Mouse (Mus musculus) gastrocnemius, adult 8-10 months (tissue): ENCODE results near the gene Cadm2. TPM values are rescaled to one million over a fixed set of nuclear protein-coding genes. Genes with fewer than 3 reads are reported as not detected.

Source experiments
- DNase-seq, 2 experiments: peaks; one replicate each; pipeline ENCODE4 v3.0.0; 2022; ENCODE audit warnings: low spot score in 2 of 2
- total RNA-seq, 4 experiments: library from RNA; stranded (reverse); gene quantifications; 2 replicates each; pipeline ENCODE4 v1.2.4; 2022

Gene Cadm2
- total RNA-seq, 4 experiments from 2014 or later = 0.09 to 2.5 (median 0.46) TPM

DNA sequence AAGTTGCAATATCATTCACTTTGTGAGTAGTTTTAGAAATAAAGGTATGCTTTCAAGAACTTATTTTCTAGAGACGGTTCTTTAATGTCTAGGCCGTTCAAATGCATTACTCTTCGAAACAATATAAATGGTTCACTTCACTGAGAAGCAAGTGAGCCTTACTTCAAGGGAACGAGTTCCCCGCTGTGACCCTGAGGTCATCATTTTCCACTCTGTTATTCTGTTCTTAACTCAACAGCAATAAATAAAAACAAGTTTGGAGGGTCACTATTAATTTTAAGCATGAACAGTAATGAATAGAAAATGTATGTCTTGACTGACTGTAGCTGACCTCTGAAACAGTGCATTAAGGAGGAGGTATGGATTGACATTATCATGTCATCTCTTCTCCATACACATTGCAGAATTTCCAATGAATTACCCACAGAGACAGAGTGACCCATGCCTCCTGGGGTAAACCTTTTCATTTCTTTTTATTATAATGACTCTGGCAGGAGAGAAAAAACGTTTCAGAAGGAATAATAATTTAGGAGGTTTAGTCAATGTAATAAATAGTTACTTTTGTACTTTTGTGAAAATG, 458.4 kb downstream of the Cadm2 start:
- DNase-seq = no peak

DNA sequence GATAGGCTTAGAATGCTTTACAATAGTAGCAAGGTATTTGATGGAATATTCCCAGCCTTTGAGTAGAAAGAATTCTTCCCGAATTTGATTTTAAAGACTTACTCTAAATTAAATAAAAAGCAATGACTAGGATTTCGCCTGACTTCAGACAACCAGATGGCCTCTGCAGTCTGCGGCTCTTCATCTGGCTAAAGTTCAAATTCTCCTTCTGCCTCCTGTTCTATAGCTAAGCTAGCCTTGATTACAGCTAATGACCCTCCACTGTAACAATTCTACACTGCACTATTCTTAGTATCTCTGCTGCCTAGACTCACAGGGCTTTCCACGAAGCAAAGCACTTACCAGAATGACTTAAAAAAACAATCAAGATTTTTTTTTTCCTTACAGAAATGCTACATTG, 495.9 kb downstream of the Cadm2 start:
- DNase-seq = no peak

DNA sequence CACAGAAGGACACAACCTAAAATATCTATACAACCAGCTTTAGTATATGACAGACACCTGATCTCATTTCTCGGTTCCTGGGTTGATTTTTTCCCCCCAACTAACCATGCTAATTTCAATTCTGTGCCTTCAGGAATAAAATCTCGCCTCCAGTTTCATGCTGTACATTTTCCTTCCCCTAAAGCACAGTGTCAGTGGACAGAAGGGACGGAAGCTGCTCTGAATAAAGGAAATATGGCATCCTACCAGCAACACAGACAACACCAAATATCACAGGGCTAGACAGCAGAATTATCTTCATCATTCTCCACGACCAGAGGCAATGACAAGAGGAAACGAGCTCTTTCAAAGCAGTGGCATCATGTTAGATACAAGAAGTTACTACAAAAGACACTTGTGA, 498.2 kb downstream of the Cadm2 start:
- no peak for DNase-seq

DNA sequence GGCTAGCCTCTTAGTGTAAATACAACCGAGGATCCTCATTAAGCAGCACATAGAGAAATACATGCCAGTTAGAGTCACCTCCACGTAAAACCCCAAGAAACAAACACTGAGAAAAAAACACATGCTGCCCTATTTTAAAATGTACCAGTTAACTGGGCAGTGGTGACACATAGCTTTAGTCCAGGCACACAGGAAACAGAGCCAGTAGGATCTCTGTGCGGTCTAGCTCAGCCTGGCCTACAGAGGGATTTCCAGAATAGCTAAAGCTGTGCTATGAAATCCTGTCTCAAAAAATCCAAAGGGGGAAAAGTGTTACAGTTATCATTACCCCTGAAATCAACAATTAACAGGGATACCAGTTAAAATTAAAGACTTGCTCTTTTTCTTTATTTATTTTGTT, 498.9 kb downstream of the Cadm2 start:
- no peak for DNase-seq

DNA sequence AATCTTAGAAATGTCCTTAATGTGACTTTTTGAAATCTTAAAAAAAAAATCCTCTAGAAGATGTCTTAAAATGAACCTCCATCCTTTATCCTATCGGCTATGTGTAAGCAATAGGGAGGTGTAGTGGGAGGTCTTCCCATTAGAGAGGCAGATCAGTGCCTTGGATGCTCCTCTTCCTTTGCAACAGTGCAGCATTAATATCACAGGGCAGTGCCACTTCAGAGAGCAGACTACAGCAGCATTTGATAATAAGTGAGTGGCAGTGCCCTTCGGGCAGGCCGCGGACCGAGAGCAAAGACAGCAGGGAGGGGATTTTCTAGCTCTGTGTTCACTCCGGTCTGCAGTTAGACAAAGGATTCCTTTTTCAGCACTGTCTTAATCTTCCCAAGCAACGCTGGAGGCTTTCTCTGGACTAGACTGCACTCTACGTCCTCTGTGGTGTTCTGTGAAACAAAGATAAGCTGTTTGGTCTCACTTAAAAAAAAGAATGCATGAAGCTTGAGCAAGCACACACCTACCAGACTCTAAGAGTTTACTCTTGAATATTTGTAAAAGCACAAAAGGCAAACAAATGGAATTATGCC, 514.1 kb downstream of the Cadm2 start:
- no peak for DNase-seq

DNA sequence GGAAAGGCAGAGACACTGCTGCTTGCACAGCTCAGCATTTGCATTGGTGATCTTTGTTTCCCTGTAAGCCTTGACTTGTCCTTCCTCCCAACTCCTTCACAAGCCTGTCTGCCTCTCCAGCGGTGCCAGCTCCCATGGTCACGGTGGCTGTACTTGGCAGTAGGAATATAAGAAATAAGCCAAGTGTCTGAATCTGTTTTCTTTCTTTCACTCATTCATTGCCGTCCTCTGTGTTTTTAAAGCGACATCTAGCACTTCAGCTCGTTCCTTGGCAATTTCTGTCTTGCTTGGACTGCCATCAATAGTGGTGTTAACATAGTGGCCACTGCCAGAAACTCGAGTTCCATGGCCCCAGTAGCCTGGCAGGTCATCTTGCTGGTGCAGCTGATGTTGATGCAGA, 524.0 kb downstream of the Cadm2 start:
- DNase-seq = no peak

DNA sequence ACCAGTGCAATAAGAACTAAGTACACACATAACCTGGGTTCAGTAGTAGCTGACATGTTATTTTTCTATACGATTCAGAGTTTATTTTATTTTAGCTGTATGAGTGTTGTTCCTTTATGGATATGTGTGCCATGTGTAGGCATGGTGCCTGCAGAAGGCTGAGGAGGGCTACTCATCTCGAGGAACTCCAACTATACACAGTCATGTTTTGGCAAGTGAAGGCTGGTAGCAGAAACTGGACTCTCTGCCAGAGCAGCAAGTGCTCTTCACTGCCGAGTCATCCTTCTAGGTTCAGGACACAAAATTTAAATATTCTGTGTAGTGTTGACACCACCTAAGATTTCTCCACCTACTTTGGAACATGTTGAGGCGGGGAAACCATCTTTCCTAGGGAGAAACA, 524.8 kb downstream of the Cadm2 start:
- no peak for DNase-seq

DNA sequence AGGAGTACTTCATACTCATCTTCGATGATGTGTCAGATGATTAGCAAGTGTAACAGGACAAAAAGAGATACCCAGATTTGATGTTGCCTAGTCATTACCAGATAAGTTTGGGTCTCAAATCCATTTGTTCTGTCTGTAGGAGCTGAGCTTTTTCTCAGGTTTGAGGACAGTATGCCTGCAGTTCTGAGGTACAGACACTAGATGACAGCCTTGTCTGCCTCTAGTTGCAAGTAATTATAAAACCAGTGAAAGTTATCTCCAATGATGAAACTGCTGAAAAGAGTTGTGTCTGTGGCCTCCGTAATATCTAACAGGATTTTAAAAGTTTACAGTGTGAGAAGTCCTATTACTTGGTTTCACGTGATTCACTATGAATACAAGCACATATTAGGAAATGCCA, 531.0 kb downstream of the Cadm2 start:
- DNase-seq = no peak

DNA sequence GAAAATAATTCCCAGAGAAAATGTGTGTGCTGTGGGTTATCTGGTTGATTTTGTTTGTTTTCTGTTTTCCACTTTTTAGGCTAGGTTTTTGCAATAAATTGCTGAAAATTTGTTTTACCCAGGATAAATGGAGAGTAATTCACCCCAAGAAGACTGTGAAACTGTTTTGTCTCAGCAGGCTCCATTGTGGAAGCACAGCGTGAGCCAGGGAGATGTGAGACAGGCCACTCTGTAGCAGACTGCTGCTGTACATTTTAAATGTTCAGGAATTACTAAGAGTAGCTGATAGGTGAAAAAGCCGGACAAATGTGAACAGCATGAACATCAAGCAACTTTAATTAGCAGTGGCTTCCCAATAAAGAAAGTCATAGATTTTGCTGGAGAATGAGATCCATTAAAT, 541.4 kb downstream of the Cadm2 start:
- DNase-seq = no peak

DNA sequence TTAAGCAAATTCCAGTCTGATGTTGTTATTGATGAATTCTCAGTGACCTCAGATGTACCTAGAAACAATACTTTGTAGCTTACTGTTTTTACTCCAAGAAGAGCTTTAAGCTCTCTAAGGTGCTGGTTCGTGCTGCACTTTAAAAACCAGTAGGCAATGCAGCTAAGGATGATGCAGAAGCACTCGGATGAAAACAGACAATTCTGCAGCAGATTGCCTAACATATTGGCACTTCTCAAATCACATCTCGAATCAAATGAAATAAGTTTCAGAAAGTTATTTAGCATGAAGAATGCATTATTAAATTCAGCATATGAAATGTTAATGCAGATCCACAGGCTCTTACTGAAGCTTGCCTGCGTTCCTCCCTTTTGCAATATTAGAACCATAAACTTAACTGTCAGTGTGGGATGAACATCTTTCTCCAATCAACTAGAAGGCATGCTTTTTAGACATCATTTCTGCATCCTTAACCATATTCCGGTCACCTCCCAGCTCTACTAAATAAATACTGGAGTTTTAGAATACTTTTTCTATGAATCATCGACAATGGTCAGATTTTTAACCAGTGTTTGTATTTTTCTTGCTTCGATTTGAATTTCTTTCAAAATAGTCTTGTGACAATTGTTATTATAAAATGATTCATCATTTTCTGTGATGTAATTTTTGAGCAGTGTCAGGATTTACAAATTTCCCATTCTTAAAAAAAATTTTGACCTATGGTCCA, 544.4 kb downstream of the Cadm2 start:
- DNase-seq = no peak

DNA sequence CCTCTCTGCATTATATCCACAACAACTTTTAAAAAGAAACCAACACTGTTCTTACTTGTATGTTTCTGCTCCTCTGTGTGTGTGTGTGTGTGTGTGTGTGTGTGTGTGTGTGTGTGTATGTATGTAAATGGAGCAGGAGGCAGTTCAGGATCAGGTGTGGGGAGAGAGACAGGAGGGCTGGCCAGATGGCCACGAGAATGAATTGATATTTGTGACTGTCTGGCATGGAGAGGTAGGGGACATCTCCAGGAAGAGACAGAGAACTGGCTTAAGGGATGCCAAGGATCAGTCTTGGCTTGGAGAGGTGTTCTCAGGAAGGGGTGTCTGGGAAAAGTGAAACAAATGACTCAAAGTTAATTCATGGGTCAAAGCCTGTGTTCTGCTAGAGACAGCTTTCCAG, 552.2 kb downstream of the Cadm2 start:
- DNase-seq = no peak

DNA sequence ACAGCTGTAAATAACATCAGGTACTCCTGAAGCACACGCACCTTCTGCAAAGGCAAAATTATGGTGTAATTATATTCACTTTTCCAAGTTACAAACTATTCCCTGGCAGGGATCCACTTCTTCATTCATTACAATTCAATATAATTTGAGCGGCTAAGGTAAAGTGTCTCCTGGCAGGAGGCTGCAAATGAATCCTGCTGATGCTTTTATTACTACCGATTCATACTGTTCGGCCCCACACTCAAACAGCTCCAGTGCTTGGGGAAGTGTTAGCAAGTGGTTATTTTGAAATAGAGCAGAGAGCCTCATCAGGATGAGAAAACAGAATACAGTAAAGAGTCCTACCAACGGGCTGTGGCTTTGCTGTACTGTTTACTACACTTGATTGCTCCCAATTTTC, 589.8 kb downstream of the Cadm2 start:
- DNase-seq = no peak

DNA sequence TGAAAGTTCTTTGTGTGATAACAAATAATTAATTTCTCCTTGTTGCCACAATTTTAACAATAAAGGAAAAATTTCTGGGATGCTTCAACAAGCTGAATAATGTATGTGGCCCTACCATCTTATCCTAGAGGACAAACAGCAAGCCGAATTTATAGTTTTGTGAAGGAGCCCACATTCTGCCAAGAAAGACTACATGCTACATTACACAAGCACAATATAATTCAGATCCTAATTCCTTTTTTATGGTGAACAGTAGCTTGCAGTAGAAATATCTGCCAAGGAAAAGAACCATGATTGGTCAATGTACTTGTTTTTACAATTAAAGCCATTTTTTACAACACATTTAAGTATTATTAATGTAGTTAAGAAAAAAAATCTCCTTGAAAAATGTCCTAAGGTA, 600.9 kb downstream of the Cadm2 start:
- DNase-seq = no peak

DNA sequence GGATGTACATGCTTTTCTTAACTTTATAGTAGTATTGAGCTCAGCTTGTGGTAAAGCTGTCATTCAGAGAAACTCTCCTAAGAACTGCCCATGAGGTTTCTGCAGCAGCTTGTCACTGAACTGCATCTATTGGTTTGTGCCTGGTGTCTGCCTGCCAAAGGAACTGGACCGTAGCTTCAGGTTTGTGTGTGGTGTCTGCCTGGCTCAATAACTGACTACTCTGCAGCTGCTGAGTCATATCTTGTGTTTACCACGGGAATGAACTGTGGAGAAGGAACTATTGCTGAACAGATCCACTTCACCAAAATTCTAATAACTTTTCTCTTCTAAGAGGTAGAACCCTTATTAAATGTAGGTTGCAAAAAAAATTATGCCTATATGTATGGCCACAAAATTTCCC, 603.0 kb downstream of the Cadm2 start:
- no peak for DNase-seq

DNA sequence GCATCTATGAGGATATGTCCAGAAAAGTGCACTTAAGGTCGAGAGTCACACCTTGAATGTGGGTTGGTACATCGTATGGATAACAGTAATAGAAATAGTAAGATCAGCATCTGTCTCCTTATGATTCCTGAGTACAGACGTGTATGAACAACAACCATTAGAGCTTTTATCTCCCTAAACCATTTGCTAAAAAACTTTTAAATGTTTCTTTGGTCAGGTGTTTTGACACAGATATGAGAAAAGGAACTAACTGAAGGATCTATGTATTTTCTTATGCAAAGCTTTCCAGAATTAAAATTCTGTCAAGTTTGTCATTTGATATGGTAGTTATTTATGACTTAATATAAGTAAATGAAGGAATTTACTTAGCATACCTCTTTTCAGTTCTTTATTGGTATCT, 617.5 kb downstream of the Cadm2 start:
- no peak for DNase-seq

DNA sequence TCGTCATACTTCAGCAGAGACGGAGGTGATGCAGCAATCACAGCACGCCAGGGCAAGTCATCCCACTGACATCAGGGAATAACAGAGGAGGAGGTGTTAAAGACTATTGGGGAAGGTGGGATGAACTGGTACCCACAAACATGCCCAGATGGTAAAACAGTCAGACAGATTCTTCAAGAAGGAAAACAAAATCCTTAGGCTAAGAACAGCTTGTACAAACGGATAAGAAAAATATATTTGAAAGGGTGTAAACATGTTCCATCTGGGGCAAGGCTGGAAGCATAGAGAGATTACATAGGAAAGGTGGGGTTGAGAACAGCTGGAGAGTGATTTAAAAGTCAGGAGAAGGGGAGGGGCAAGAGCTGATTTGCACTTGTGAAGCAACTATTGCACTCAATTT, 619.0 kb downstream of the Cadm2 start:
- DNase-seq = no peak

DNA sequence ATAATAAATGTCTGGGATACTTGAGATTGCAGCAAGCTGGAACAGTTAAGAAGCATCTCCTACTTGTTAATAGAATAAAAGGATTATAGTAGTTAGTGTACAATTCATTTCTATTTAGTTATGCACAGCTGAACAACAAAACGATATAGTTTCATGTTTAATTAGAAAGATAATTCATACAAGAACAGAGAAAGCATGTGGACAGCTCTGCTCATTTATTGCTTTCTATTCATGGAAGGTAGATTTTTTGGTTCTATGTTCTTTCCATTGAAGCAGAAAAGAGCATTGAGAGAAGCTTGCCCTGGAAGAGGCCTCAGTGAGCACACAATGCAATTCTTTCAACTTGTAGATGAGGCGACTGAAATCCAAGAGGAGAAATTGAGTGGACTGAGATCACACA, 623.2 kb downstream of the Cadm2 start:
- DNase-seq = no peak

DNA sequence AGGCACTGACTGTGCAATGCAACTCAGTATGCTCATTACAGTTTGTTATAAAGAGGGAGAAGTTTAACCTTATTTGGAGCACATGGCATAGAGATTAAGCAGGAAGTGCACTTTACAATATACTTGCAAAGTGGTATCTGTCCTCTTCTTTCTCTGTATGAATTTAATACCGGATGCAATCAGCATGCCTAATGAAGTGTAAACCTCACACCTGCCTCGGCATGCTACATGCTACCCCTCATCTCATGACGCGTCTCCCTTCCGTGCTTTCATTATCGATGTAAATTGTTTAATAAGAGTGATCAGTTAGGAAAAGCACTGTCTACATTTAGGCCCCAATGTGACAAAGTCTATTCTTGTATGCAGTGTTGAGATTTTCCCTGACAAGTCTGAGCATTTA, 633.0 kb downstream of the Cadm2 start:
- DNase-seq = no peak

DNA sequence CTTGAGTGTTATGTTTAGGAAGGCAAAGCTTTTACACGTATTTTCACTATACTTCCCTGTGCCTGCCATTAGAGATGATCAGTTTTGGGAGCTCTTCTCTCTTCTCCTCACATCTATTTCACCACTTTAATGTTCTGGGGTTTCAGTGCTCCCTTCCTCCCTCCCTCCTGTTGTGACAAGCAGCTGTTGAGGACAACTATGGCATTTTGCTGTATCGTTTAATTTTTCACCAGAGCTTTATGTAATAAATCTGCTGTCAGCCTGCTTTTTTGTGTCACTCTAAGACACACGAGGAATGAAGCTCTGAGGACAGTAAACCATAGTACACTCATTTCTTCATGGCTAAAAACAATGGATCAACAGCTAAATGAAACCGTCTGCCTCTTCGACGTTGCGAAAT, 633.8 kb downstream of the Cadm2 start:
- DNase-seq = no peak

DNA sequence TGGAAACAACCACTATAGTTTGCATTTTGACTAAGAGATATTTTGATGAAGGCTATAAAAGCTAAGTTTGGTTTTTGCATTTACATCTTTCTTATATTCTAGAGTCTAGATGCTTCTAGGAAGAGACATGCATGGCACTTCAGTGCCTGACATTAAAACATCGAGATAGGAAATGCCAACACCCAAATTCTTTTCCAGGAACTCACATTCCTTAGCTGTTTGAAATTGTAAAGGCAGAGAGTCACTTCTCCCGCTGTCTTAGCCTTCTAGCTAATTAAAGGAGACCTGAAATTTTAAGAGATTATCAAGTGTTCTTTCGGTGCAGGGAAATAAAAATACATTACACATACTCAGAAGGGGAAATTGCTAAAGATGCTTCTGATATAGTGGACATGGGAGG, 649.8 kb downstream of the Cadm2 start:
- DNase-seq = no peak

DNA sequence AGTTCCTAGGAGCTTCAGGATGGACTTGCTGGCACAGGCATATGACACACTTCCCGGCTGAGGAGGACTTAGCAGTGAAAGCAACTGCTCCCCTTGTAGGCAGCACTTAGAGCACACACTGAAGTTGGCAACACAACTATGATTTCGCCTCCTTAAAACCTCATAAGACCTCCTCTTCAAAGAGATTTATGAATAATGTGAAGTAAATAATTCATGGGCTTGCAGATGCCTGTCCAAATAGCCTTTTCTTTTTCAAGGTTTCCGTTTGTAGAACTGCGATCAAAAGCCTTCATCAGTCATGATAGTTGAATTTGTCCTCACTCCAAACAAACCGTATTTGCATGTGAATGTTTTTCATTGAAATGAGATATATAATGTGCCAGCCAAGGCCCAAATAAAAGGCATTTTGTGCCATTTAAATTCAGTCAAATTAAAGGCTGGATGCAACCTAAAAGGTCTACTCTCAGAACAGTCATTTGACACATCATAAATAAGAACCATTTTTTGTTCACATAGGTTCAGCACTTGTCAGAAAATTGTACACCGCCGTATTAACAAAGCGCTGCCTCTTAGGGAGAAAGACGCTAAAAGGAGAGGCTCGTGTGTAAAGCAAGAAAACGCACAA, 651.1 kb downstream of the Cadm2 start:
- no peak for DNase-seq

DNA sequence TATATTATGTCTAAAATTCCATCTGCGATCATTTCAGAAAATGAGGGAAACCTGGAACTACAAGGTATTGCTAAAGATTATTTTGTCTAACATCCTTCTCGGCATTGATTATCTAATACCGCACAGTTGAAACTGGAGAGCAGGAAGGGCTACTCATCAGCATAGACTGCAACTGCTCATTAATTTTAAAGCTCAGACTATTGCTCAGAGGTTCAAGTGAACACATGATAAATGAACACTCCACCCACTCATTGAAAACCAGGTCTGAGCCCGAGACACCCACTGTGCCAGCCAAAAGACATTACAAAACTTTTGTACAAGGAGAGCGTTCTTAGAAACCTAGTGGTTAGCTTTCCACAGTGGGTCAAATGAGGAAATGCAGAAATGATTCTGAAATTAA, 652.4 kb downstream of the Cadm2 start:
- no peak for DNase-seq

DNA sequence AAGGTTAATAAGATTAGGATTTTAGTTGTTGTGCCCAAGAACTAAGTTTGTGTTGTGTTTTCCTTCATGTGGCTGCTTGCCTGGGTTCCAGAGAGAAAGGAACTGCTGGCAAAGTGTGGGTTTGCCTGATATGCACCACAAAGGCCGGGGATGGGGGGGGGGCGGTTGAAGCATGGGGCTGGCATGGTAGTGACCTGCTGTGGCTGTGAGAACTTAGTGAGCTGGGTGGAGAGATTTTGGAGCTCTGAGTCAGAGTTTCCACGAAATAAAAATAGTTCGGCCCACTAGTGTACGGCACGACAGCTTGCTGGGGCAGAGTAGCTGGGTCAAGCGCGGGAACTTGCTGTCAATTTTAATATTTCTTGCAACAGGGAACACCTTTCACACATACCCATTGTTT, 653.0 kb downstream of the Cadm2 start:
- no peak for DNase-seq
